Mouse (Mus musculus): ENCODE results near the gene 3110040M04Rik.

Gene 3110040M04Rik

DNA sequence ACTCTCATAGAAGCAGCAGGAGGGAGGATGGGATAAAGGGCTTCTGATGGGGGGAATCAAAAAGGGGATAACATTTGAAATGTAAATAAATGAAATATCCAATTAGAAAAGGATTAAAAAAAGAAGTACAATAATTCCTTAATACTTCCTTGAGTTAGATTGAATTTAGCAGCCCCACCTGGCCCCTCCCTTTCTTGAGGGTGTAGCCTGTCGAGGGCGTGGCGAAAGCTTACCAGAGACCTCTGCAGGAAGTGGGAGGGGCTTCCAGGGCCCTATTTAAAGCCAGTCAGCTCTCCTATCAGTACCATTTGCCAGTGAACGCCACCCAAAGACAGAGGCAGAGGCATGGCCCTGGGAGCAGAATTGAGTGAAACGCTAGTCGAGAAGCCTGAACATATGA lies at the start of gene 3110040M04Rik:
TSS of gene 3110040M04Rik (plus strand) at position 304 of the 400 bp plus-strand sequence.
- no CpG with 5 or more reads among the region's 6 CpGs for WGBS

DNA sequence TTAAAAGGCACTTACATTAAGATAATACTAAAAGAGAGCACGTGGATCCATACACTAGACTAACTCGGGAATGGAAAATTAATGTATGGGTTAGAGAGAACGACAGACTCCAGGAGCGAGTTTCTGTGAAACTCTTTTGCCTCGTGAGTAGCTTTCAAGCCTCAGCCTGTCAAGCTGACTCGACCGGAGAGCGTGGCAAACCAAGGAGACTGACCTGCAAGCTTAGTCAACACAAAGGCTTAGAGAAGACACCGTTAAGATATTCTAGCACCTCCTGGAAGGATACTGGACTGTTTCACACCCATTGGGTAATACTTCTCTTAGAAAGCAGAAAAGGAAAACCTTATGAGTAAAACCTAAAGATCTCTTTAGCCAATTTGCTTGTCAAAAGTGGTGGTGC lies 49.8 kb upstream of the 3110040M04Rik start:
- WGBS, result 94% methylated on average over 9 of the region's 9 CpGs

DNA sequence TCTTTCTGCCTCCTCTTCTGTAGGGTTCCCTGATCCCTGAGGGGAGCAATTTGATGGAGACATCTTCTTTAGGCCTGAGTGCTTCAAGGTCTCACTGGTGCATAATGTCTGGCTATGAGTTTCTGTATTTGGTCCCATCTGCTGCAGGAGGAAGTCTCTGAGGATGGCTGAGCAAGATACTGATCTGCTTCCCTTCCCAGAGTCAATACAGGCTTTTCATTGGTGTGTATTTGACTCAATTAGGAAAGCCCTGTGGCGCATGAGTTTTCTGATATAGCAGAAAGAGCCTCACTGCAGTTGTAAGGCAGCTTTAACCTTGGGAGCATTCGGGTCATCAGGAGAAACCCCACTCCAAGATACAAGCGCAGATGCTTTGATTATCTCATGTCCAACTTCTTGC lies 47.8 kb upstream of the 3110040M04Rik start:
- 97% methylated on average over 3 of the region's 3 CpGs for WGBS

DNA sequence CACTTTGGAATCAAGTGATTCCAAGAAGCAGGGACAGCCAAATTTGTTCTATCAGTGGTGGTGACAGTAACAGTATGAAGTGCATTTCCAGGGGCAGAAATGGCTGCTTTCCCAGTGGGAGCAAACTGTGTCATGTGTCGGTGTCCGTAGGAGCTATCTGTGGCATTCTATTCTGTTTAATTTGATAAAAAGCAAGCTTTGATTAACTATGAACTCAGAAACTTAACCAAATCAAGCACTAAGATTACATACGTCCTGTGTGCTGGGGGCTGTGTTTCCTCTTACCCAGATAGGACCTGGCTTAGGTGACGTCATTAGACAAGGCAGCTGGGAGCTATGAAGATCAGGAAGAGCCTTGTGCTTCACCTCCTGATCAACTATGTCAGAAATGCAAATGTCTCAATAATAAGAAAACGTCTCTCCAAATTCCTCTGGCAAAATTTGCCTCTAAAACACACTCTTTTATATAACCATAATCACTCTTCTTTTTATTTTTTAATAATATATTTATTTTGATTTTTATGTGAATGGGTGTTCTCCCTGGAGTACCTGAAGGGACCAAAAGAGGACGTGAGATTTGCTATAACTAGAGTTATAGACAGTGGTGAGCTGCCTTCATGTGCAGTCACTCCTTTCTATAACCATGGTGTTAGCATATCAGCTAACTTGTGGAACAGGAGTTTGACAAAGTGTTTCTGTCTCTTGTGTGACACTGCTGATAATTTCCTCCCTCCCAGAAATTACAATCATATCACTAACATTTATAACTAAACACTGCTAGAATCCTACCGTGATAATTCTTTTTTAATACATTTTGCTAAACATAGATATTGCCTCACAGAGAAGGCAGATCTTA lies 46.9 kb upstream of the 3110040M04Rik start:
- 82% methylated on average over 7 of the region's 7 CpGs for WGBS

DNA sequence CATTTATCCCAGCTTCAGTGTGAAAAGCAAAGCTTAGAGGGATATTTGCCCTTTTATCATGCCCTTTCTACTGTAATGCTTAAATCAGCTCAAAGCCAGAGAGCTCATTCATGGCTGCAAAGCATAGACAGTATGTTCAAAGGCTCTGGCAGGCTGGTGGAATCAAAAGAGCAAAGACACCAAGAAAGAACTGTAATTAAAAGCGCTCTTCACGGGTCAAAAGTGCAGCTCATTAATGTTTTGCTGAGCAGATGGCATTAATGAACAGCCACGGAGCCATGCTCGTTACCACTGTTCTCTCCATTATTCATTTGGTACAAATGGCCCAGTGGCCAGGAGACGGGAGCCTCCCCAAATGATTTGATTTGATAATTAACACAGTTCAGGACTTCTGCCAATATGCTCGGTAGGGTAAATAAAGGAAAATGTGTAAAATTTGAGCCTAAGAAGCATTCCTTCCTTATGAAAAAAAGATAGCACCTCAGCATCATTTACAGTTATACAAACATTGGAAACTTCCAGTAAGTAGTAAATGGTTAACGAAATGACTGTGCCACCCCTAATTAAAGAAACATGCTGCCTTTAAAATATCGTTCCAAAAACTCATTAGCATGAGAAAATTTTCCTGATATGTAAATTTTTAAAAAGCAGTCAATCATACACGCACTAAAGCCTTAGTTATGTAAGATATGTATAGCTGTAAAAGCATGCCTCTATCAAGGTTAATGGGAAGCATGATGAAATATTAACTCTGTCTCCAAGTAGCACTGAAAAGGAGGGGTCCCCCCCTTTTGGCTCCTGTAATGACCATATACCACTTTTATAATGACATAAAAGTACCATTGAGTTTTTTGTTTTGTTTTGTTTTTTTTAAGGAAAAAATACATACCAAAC lies 45.7 kb upstream of the 3110040M04Rik start:
- 56% methylated on average over 9 of the region's 9 CpGs for WGBS

DNA sequence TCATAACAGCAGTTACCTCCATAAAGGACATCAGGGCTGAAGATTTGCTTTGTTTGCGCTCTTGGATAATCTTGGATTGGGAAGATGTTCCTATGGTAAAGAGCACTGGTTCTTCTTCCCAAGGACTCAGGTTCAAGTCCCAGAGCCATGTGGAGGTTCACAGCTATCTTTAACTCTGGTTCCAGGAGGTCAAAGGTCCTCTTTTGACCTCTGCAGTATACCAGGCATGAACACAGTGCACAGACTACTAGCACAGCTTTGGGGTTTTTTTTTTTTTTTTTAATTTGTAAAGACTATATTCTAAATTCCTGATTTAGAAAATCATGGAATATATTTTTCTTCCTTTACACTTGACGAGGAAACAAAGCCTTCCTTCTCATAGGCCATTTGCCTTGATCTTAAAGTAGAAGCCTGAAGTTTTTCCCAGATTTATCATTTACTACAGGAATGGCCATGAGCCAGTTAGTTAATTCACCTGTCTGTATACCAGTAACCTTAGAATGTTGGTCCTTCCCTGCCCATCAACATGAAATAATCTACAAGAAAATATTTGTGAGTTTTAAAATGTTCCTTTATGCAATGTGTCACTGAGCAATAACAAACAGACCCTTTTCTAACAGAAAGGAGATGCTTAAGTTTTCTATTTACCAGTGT lies 44.9 kb upstream of the 3110040M04Rik start:
- 90% methylated on average over 2 of the region's 2 CpGs for WGBS

DNA sequence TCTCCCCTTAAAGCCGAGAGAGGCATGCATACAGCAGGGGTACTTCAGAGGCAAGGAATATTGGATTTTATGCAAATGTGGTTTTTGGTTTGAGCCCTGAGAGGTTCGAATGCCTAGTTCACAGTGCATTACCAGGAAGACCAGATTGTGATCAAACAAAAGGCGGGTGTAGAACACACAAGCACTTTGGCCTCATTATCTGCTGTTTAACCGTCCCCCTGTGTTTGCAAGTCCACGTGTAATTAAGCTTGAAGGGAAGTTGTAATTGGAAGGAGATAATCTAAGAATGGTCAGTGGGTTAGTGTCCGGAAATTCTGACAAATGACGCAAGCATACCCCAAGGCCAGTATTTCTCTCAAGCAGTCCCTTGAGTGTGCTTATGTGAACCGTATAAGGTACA lies 37.9 kb upstream of the 3110040M04Rik start:
- whole genome bisulfite sequencing, result 87% methylated on average over 8 of the region's 8 CpGs

DNA sequence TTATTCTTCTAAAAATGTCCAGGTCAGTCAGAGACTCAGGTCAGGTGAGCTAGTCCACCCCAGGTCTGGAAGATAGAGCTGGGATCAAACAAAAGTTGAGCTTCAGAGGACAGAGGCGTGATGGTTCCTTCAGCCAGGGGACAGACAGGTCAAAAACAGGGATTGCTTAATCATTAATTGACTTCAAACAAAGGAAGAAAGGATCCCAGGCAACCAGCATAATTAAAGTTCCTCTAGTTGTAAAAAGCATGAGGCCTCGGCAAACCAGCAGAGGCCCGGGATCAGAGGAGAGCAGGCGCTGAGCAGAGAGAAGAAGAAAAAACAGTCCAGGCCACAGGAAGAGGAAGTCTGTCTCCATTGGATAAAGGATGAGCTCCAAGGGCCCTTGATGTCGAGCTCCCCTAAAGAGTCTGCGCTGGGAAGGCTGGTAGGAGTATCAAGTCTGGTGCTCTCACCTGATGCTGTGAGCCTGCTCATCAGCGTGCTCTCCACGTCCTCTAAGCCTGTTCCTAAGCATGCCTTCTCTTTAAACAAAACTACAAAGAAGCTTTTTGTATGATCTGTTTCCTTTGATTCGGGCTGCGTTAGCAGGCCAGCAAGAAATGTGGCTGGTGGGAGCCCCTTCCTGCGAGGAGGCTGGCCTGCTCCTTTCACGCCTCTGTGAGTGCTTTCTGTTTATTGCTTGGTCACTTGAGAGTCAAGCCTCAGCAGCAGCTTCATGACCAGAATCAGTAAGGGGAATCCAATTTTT lies 36.4 kb upstream of the 3110040M04Rik start:
- 57% methylated on average over 12 of the region's 12 CpGs for WGBS

DNA sequence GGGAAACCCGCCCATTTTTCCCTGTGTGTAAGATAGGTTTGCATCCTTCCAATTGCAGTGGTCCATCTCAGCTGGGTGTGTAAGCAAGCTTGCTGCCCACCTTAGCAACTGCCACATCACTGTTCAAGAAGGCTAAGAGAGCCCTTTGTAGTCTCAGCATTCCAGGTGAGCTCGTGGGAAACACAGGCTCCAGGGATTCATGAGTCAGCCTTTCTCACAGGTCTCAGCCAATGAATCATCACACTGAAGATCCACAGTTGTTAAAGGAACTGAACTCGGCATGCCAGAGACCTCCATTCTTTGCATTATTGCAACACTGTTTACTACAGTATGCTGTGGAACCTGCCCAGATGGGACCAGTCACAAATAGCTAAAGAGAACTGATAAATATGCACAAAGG lies 35.3 kb upstream of the 3110040M04Rik start:
- WGBS, result 65% methylated on average over 3 of the region's 3 CpGs

DNA sequence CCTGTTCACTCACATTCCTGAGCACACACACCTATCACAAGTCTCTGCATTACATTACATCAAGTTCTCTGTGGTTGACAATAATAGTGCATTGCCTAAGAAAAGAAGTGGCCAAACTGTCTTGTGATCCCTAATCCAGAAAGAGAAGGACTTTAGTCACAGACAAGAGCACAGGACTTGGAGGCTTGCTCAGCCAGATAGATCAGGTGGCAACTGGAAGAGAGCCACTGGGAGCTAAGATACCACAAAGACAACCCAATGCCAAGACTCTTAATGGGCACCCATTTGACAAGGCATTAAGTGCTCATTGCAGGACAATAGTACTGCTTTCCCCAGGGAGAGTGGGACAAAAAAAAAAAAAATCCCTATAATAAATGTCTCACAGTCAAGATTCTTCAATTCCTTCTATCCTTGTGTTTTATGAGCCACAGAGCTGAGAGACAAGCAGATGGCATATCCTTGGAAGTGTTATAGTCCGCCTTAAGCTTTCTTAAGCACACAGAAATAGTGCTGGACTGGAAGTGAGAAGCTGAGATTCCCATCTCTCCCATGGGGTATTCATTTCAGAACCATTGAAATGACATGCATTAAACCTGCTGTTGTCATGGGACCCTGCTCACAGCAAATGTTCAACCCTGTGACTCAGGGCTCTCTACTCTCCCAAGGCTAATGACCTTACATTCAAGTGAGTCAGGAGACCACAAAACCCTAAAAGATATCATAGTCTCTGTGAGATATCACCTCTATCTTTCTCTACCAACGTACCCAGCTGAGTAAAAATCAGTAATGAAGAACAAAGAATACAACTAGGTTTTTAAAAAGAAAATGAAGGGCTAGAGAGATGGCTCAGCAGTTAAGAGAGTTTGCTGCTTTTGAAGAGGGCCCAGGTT lies 32.1 kb upstream of the 3110040M04Rik start:
- WGBS, result 68% methylated on average over 2 of the region's 2 CpGs

DNA sequence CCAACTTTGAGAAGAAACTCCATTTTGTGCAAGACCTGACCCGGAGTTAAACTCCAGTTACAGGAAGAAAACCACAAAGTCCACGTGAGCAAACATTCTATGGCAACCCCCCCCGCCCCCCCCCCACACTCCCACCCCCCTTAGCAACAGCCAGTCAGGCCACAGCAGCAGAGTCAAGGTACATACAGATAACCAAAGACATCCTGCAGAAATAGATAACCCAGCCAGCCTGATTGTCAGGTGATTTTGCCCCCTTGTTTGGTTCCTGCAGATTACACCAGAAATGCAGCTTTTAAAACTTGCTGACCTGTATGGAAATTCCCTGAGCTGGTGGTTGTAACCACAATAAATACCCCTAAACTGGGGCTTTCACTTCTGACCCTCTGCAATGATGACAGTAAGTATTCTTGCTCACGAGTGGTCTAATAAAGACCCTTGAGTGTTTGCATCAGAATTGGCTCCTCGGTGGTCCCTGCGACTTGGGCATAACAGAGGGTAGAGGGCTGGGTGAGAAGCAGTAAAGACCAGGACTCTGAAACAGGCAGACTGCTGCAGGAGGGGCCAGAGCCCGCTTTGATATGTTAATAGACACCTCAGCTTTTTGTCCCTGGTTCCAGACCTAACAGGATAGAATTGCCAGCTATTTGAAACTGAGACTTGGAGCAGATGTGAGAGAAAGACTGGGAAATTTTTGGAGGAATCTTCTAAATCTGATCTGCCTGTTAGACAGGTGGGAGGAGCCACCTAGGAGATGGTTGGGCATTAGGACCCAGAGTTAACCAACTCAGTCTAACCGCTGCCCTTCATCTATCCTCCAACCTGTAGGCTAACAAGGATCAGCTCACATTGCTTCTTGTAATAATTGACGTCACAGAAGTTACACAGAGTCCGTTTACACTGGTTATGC lies 26.6 kb upstream of the 3110040M04Rik start:
- WGBS, result 32% methylated on average over 10 of the region's 10 CpGs

DNA sequence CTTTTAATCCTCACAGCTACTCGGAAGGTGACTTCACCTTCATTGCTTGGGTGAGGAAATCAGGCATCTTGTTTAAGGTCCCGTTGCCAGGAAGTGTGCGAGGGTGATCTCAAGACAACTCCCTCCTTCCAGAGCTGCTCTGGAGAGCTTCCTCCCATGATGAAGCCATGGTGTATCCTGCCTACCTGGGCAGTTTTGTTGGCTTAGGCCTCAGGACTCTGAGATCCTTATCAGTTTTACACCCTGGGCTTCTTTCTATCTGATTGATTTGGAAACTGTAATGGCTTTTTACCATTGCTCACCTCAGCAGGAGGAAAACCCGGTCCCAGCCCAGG lies 26.0 kb upstream of the 3110040M04Rik start:
- WGBS, result 49% methylated on average over 4 of the region's 4 CpGs

DNA sequence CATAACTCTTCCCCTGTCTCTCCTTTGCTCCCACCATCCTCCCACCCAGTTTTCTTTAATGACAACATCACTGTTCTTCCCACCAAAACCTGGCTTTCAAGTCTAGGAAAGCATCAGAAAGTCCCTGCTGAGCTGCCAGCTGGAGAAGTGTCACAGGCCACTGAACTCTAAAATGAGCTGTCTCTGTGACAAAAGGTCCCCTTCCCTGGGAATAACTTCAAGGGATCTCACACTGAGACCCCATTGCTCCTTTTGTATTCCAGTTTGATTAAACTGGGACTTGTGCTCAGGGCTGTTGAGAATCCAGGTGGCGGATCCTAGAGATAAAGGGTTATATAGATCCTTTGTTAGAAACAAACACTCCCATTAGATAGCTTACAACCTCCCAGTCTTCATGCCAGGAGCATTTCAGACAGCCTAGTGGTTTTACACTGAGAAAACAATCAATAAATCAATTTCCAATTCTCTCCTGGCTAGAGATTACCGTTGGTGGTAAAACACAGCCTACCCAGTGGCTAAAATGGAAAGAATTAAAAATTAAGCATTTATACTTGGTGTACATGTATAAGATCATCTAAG lies 25.3 kb upstream of the 3110040M04Rik start:
- WGBS, result 87% methylated on average over 2 of the region's 2 CpGs

DNA sequence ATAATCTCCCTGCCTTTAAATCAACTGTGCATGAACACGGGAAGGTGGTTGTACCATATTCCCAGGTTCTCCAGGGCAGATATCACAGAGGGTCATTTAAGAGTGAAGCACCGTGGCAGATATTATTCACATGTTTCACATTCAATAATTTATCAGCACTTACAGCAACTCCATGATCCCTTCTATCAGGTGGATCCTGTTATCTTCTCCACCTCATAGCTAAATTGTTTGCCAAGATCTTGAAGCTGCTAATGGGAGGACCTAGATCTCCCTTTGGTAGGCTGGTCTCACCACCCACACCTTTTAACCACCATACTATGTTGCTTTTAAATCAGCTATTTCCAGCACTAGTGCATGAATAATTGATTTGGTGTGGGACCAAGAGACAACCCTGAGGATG lies 23.8 kb upstream of the 3110040M04Rik start:
- WGBS, result 94% methylated on average over 2 of the region's 2 CpGs

DNA sequence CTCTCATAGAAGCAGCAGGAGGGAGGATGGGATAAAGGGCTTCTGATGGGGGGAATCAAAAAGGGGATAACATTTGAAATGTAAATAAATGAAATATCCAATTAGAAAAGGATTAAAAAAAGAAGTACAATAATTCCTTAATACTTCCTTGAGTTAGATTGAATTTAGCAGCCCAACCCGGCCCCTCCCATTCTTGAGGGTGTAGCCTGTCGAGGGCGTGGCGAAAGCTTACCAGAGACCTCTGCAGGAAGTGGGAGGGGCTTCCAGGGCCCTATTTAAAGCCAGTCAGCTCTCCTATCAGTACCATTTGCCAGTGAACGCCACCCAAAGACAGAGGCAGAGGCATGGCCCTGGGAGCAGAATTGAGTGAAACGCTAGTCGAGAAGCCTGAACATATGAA lies 21.7 kb upstream of the 3110040M04Rik start, which contains the start of gene Gm47985:
TSS of gene Gm47985 (plus strand) at position 272 of the 400 bp plus-strand sequence.
- no CpG with 5 or more reads among the region's 7 CpGs for WGBS

DNA sequence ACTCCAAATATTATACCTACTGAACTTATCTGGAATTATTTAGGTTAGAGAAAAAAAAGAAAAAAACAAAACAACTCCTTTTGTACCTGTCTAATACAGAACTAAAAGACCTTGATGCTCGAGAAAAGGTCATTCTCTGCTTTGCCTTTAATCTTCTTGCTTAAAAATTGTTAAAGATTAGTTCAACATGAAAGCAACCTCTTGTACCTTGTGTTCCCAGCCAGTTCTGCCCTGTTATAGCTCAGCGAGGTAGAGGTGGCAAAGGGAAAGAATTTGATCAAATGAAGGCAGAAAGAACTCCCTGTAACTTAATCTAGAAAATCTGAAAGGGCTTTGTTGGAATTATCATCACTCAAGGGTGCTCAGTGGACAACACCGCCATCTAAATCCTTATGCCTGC lies 17.7 kb upstream of the 3110040M04Rik start:
- 89% methylated on average over 3 of the region's 3 CpGs for WGBS

DNA sequence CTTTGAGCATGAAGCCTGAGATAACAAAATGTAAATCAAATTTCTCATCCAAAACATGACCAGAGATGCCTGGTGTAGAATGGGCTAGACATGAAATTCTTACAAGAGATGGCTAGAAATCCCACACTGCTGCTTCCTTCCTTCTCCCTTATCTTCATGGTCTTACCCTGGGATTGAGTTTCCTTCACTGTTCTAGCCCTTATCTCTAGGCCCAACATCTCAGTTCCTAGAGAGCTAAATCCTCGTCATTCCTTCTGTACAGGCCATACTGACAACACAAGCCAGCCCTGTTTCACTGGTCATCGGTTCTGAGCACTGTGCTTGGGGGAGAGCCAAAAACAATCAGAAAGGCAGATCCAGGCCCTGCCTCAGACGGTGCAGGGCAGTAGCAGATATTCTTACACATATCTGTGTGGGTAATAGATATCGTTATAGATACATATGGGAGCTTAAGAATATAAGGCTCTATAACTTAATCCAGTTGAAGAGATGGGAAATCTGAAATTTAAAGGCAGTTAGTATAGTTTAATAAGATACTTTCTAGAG lies 17.0 kb upstream of the 3110040M04Rik start:
- WGBS, result 78% methylated on average over 4 of the region's 4 CpGs

DNA sequence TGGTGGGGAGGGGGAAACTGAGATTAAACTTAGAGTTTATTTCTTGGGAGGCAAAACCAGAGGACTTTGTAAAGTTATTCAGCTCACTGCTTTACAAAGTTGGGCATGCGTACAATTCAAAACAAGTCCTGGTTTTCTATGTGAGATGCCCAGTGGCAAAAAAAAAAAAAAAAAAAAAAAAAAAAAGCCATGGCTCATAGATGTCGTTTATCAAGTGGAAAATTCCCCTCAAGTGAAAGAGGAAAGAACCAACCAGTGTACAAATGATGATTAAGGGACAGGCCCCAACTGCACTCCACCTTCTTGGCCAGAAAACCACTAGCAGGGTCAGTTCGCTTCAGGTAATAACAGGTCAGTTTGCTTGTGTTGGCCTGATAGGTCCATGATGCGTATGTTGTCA lies 15.5 kb upstream of the 3110040M04Rik start:
- WGBS, result 85% methylated on average over 4 of the region's 4 CpGs

DNA sequence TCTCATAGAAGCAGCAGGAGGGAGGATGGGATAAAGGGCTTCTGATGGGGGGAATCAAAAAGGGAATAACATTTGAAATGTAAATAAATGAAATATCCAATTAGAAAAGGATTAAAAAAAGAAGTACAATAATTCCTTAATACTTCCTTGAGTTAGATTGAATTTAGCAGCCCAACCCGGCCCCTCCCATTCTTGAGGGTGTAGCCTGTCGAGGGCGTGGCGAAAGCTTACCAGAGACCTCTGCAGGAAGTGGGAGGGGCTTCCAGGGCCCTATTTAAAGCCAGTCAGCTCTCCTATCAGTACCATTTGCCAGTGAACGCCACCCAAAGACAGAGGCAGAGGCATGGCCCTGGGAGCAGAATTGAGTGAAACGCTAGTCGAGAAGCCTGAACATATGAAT lies 11.8 kb upstream of the 3110040M04Rik start, which contains the start of gene Gm8947:
TSS of gene Gm8947 (plus strand) at position 302 of the 400 bp plus-strand sequence.
- WGBS, result 100% methylated on average over 2 of the region's 7 CpGs
